Mouse (Mus musculus): ENCODE measurements around the gene Jpt2.

DNA sequence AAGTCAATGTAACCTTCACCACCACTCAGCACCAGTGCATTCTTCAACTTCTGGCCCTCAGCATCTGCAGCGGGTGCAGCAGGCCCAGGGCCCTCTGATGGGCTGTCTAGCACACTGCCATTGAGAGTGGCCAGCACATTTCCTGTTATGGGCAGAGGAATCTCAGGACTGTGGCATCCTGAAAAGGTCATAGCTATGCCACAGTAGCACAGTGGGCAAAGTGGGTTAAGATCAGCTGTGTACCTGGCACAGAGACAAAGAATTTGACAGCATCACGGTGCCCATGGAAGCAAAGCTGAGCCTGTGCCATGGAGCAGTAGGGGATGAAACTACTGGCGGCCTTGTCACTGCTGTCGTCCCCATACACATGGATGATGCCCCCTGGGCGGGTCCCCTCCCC lies 61.3 kb downstream of the Jpt2 start:
- TF ChIP-seq CTCF (IDR thresholded peaks at IDR 0.05; ENCODE audit: low read depth) (no peak), EP300 (IDR thresholded peaks at IDR 0.05; ENCODE audit: low read depth) (no peak)

Measured in liver, embryonic 14.5 days (tissue).